Mouse (Mus musculus): Measurements from ENCODE around the gene Pla2g4f.

Gene Pla2g4f

GRCm38 (mm10) chr2:120313976-120314375, at the start of gene Pla2g4f:
Pla2g4f (minus strand) TSS chr2:120314165.
- no peak for DNase-seq

- no peak for DNase-seq
These were observed 46.5 kb upstream of the Pla2g4f start for GRCm38 (mm10) chr2:120360425-120360824.

- peak; percentile 86 for DNase-seq
These were observed 39.0 kb upstream of the Pla2g4f start, which contains the start of gene Vps39 for GRCm38 (mm10) chr2:120352682-120353646. Vps39 (minus strand) TSS chr2:120353137.

- DNase-seq = no peak
These were observed 37.4 kb upstream of the Pla2g4f start for GRCm38 (mm10) chr2:120351321-120351720.

- no peak for DNase-seq
These were observed 34.2 kb upstream of the Pla2g4f start for GRCm38 (mm10) chr2:120348120-120348519.

GRCm38 (mm10) chr2:120341741-120342140, 27.8 kb upstream of the Pla2g4f start:
- no peak for DNase-seq

GRCm38 (mm10) chr2:120337886-120338285, 23.9 kb upstream of the Pla2g4f start:
- DNase-seq = no peak

GRCm38 (mm10) chr2:120331575-120331974, 17.6 kb upstream of the Pla2g4f start:
- DNase-seq = no peak

- no peak for DNase-seq
These were observed 1.1 kb upstream of the Pla2g4f start for GRCm38 (mm10) chr2:120315077-120315476.

GRCm38 (mm10) chr2:120314487-120314886, 522 bp upstream of the Pla2g4f start:
- no peak for DNase-seq

- no peak for DNase-seq
These were observed 1.6 kb downstream of the Pla2g4f start for GRCm38 (mm10) chr2:120312276-120312825.

- DNase-seq = no peak
These were observed 9.9 kb downstream of the Pla2g4f start for GRCm38 (mm10) chr2:120304113-120304512.

- no peak for DNase-seq
These were observed 12.9 kb downstream of the Pla2g4f start for GRCm38 (mm10) chr2:120301076-120301475.

- no peak for DNase-seq
These were observed 14.1 kb downstream of the Pla2g4f start for GRCm38 (mm10) chr2:120299866-120300265.

GRCm38 (mm10) chr2:120296160-120296559, 17.8 kb downstream of the Pla2g4f start:
- no peak for DNase-seq

- no peak for DNase-seq
These were observed 22.4 kb downstream of the Pla2g4f start for GRCm38 (mm10) chr2:120291471-120292078.

GRCm38 (mm10) chr2:120288995-120289394, 25.0 kb downstream of the Pla2g4f start, which contains the start of gene Pla2g4d:
Pla2g4d (minus strand) TSS chr2:120289197.
- DNase-seq = peak; percentile 40

- DNase-seq = no peak
These were observed 25.6 kb downstream of the Pla2g4f start for GRCm38 (mm10) chr2:120288401-120288800.

- no peak for DNase-seq
These were observed 28.3 kb downstream of the Pla2g4f start for GRCm38 (mm10) chr2:120285639-120286038.

GRCm38 (mm10) chr2:120284705-120285104, 29.3 kb downstream of the Pla2g4f start:
- DNase-seq = no peak

- no peak for DNase-seq
These were observed 29.9 kb downstream of the Pla2g4f start for GRCm38 (mm10) chr2:120284094-120284493.

GRCm38 (mm10) chr2:120283550-120283949, 30.4 kb downstream of the Pla2g4f start:
- DNase-seq = no peak

GRCm38 (mm10) chr2:120281221-120281620, 32.7 kb downstream of the Pla2g4f start:
- no peak for DNase-seq

- DNase-seq = peak; percentile 60
These were observed 34.0 kb downstream of the Pla2g4f start for GRCm38 (mm10) chr2:120279961-120280360.

Measured in right cerebral cortex, postnatal 14 days (tissue).